Mouse (Mus musculus) myocyte (in vitro differentiated cells): ENCODE measurements around the gene Hist1h2br.

ENCODE experiments used
- CEBPB ChIP-seq: IDR thresholded peaks from 2 replicates; pipeline ENCODE4 v1.6.1; 2011; ENCODE audit warnings: mild to moderate bottlenecking, moderate library complexity; ENCODE audit not compliant: poor library complexity, insufficient read depth, severe bottlenecking
- E2F4 ChIP-seq: IDR thresholded peaks from one replicate; pipeline ENCODE4 v1.6.1; 2011; ENCODE audit warnings: mild to moderate bottlenecking, control low read depth, moderate library complexity; ENCODE audit not compliant: insufficient read depth
- MAX ChIP-seq: IDR thresholded peaks from one replicate; pipeline ENCODE4 v1.6.1; 2011; ENCODE audit warnings: low read depth, mild to moderate bottlenecking, control low read depth
- MYOD1 ChIP-seq, 3 experiments: IDR thresholded peaks; one replicate each; pipeline ENCODE4 v1.6.1; 2011; ENCODE audit warnings: control low read depth in 2 of 3, low read depth in 2 of 3, mild to moderate bottlenecking in 2 of 3, moderate library complexity in 1 of 3; ENCODE audit not compliant: insufficient read length in 2 of 3, control insufficient read depth in 1 of 3
- MYOG ChIP-seq, 3 experiments: IDR thresholded peaks; one replicate each; pipeline ENCODE4 v1.6.1; 2011; ENCODE audit warnings: control low read depth in 2 of 3, low read depth in 2 of 3, mild to moderate bottlenecking in 2 of 3; ENCODE audit not compliant: insufficient read length in 2 of 3, control insufficient read depth in 1 of 3, insufficient read depth in 1 of 3
- POLR2A ChIP-seq: IDR thresholded peaks from one replicate; pipeline ENCODE4 v1.6.1; 2011; ENCODE audit warnings: low read depth, mild to moderate bottlenecking, control low read depth, moderate library complexity; ENCODE audit not compliant: insufficient read length
- POLR2AphosphoS2 ChIP-seq: IDR thresholded peaks from one replicate; pipeline ENCODE4 v1.6.1; 2011; ENCODE audit warnings: low read depth, control low read depth; ENCODE audit not compliant: insufficient read length
- USF1 ChIP-seq: IDR thresholded peaks from one replicate; pipeline ENCODE4 v1.6.1; 2011; ENCODE audit warnings: low read depth, mild to moderate bottlenecking, control low read depth, moderate library complexity

DNA sequence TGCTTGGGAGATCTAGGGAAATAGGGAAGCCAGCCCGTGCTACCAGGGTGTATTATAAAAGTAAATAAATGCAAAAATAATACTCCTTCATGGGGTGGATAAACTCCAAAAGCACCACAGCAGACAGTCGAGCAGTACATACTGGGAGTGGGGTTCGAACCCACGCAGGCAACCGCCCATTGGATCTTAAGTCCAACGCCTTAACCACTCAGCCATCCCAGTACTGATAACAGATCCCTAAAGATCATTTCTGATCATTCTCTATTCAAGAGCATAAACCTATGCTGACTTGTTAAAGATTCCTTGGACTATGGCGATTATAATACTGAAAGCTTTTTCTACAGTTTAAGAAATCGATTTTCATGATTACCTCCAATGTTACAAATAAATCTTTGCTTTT, 14.3 kb downstream of the Hist1h2br start:
- no peak for TF ChIP-seq POLR2A
- no peak for TF ChIP-seq MYOD1 (IDR thresholded peaks at IDR 0.05; ENCODE audit: control insufficient read depth in 1 of 3, insufficient read length in 2 of 3, low read depth in 2 of 3)
- TF ChIP-seq MYOG (IDR thresholded peaks at IDR 0.05; ENCODE audit: control insufficient read depth in 1 of 3, insufficient read depth in 1 of 3, insufficient read length in 2 of 3, low read depth in 2 of 3): no peak
- no peak for TF ChIP-seq USF1
- TF ChIP-seq POLR2AphosphoS2: no peak
- no peak for TF ChIP-seq MAX
- no peak for TF ChIP-seq CEBPB
- no peak for TF ChIP-seq E2F4
